Mouse (Mus musculus): Measurements from ENCODE around the gene Nuak1.
"Not testable (repeated sequence)": the region's sequence is repeated elsewhere in the genome, so short reads cannot be mapped to it uniquely, and the experiment has no call there.

Gene Nuak1

GRCm38 (mm10) chr10:84440541-84441433 lies at the start of gene Nuak1:
TSS of gene Nuak1 (minus strand) at chr10:84440597.
- peak; percentile 93 for DNase-seq

- no peak for DNase-seq
Measured at GRCm38 (mm10) chr10:84490115-84490514, 49.7 kb upstream of the Nuak1 start.

- DNase-seq: peak; percentile 75
Measured at GRCm38 (mm10) chr10:84488315-84488714, 47.9 kb upstream of the Nuak1 start.

GRCm38 (mm10) chr10:84484661-84485060 lies 44.3 kb upstream of the Nuak1 start:
- no peak for DNase-seq

GRCm38 (mm10) chr10:84483553-84483952 lies 43.2 kb upstream of the Nuak1 start:
- DNase-seq: no peak

GRCm38 (mm10) chr10:84483069-84483468 lies 42.7 kb upstream of the Nuak1 start:
- no peak for DNase-seq

- not testable (repeated sequence) for DNase-seq
Measured at GRCm38 (mm10) chr10:84482418-84482817, 42.0 kb upstream of the Nuak1 start.

GRCm38 (mm10) chr10:84481327-84481671 lies 40.9 kb upstream of the Nuak1 start:
- peak; percentile 26 for DNase-seq

GRCm38 (mm10) chr10:84480667-84481326 lies 40.4 kb upstream of the Nuak1 start:
- peak; percentile 51 for DNase-seq

GRCm38 (mm10) chr10:84480146-84480545 lies 39.7 kb upstream of the Nuak1 start:
- no peak for DNase-seq

GRCm38 (mm10) chr10:84477613-84478076 lies 37.2 kb upstream of the Nuak1 start:
- no peak for DNase-seq

GRCm38 (mm10) chr10:84477045-84477612 lies 36.7 kb upstream of the Nuak1 start:
- DNase-seq: no peak

- DNase-seq: no peak
Measured at GRCm38 (mm10) chr10:84467555-84468164, 27.3 kb upstream of the Nuak1 start.

- no peak for DNase-seq
Measured at GRCm38 (mm10) chr10:84465511-84465910, 25.1 kb upstream of the Nuak1 start.

- no peak for DNase-seq
Measured at GRCm38 (mm10) chr10:84460420-84461101, 20.2 kb upstream of the Nuak1 start.

- no peak for DNase-seq
Measured at GRCm38 (mm10) chr10:84458094-84458493, 17.7 kb upstream of the Nuak1 start.

GRCm38 (mm10) chr10:84457539-84457938 lies 17.1 kb upstream of the Nuak1 start:
- DNase-seq: no peak

GRCm38 (mm10) chr10:84456632-84457320 lies 16.4 kb upstream of the Nuak1 start:
- DNase-seq: no peak

GRCm38 (mm10) chr10:84451883-84452282 lies 11.5 kb upstream of the Nuak1 start:
- DNase-seq: no peak

GRCm38 (mm10) chr10:84450654-84451053 lies 10.3 kb upstream of the Nuak1 start:
- DNase-seq: peak; percentile 91

- no peak for DNase-seq
Measured at GRCm38 (mm10) chr10:84449733-84450132, 9.3 kb upstream of the Nuak1 start.

- DNase-seq: no peak
Measured at GRCm38 (mm10) chr10:84447411-84447821, 7.0 kb upstream of the Nuak1 start.
